Mouse (Mus musculus) liver, adult 2 months (tissue): ENCODE results near the gene Fgr.

Experiments used
- CTCF ChIP-seq: fragments of 200-500 bp; IDR thresholded peaks from 2 replicates; pipeline ENCODE4 v1.5.1; 2011; ENCODE audit warnings: low read depth, low read length, control low read depth
- POLR2A ChIP-seq: fragments of 200-500 bp; IDR thresholded peaks from 2 replicates; pipeline ENCODE4 v1.6.1; 2011; ENCODE audit warnings: low read length, control low read depth; ENCODE audit not compliant: insufficient read depth; ENCODE audit errors: extremely low read depth

GRCm38 (mm10) chr4:132982999-132983398 lies 9.1 kb downstream of the Fgr start:
- TF ChIP-seq POLR2A = no peak
- no peak for TF ChIP-seq CTCF
